Mouse (Mus musculus): ENCODE results near the gene Adcy3. TPM values are rescaled to one million over a fixed set of nuclear protein-coding genes. Genes with fewer than 3 reads are reported as not detected.

Adcy3 gene
- polyA plus RNA-seq (2021; fragmentation: Nextera tagmentation), result 18.2 and 25.1 TPM in 2 replicates
- long read RNA-seq, experiment 1, full-length matches to known transcripts, result 5 of 26 reads
- long read RNA-seq, experiment 1, partial matches to known transcripts, result 18 of 26 reads
- long read RNA-seq, experiment 1, other reads (novel, unspliced or antisense), result 3 of 26 reads
- long read RNA-seq, experiment 2, full-length matches to known transcripts, result 14 of 106 reads
- long read RNA-seq, experiment 2, partial matches to known transcripts, result 31 of 106 reads
- long read RNA-seq, experiment 2, other reads (novel, unspliced or antisense), result 61 of 106 reads

DNA sequence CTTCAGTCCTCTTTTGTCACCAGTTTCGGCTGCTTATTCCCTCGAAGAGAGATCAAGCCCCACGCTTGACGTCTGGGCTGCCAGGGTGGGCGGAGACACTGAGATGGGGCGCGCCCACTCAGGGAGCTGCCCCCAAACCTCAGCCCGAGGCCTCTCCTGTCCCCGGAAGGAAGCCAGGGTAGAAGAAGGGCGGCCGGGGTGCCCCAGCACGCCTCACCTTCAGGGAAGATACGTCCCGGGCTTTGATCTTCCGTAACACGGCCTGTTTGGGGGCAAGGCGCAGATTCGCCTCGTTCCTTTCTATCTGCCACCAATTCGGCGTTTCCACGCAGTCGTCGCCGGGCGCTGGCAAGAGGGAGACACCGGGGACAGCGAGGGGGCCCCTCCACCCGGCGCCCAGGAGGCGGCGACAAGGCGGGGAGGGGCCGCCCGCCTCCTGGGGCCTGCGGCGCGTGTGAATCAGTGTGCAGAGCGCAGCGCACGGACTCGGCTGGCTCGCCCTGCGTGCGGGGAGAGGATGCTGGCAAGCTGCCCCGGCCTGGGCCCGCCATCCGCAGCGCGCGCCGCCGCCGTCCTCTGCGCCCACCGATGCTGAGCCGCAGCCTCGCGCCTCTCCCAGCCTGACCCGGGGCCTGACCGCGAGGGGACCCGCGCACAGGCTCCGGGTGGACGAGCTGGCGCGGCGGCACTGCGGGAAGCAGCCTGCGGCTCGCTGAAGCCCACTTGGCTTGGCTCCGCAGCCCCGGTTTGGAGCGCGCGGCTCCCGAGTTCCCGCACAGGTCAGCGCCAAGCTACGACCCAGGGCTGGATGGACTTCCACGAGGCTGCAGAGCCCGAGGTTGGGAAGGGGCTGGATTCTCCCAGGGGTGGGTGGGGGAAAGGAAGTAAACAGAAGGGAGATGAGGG, at the start of gene Adcy3:
TSS of gene Adcy3 (plus strand) at position 163 of the 906 bp plus-strand sequence.

DNA sequence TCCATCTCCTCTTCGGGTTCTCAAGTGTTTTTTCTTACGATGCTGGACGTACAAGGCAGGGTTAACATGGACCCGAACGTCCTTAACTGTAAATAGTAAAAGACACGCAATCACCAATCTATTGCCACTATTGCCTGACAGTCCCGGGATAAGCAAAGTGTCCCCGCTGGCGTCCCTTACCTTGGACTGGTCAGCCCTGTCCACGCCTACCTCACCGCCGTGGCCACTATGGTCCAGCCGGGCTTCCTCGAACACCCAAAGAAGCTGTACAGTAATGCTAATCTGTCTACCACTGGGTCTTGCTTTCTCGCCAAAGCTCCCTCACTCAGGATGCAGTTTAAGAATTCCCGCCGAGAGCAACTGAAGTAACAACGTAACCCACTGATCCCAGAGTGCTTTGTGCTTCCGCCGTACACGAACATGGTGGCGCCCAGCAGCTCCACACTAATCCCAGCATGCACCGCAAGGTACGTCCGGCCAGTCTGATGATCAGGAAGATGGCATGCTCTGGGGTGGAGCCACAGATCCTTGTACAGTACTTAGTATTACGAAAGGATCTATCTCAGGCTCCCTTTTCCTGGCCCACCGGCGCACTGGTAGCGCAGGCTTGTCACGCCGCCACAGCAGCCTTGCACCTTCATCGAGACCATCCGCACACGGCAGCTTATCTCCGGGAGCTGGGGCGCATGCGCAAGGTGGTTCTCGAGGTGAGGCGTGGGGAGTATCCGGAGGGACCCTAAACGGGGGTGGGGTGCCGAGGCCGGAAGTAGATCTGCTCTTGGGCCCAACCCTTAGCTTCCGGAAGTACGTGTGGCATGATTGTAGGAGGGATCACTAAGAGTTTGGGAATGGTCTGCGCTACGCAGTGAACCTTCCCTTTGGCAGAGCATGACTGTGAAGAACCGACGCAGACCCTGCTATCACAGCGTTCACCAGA, 100.9 kb downstream of the Adcy3 start, which contains the start of the genes Ptrhd1 and Cenpo:
TSS of gene Ptrhd1 (plus strand) at position 456 of the 937 bp plus-strand sequence.
TSS of gene Cenpo (minus strand) at position 723 of the 937 bp plus-strand sequence.

Other genes with a start within 250 kb of the Adcy3 start
- 5.3 and 6.1 TPM in 2 replicates for gene Pomc, start 178.2 kb upstream of the Adcy3 start, polyA plus RNA-seq (2021; fragmentation: Nextera tagmentation)
- 31.2 and 34.8 TPM in 2 replicates for gene Efr3b, start 94.2 kb upstream of the Adcy3 start, polyA plus RNA-seq (2021; fragmentation: Nextera tagmentation)
- 37.9 and 39.7 TPM in 2 replicates for gene Dnajc27, start 50.5 kb upstream of the Adcy3 start, polyA plus RNA-seq (2021; fragmentation: Nextera tagmentation)
- 9.4 and 10.3 TPM in 2 replicates for gene Ptrhd1, start 100.9 kb downstream of the Adcy3 start, polyA plus RNA-seq (2021; fragmentation: Nextera tagmentation)
- 0.84 and 1.1 TPM in 2 replicates for gene Cenpo, start 101.2 kb downstream of the Adcy3 start, polyA plus RNA-seq (2021; fragmentation: Nextera tagmentation)

All from layer of hippocampus, adult 6 months (tissue).